Mouse (Mus musculus): ENCODE results near the gene Nrp2.

The Nrp2 gene

GRCm38 (mm10) chr1:62703158-62704116, at the start of gene Nrp2:
Nrp2 (plus strand) TSS chr1:62703285.
- CTCF ChIA-PET = no interaction called here

DNA sequence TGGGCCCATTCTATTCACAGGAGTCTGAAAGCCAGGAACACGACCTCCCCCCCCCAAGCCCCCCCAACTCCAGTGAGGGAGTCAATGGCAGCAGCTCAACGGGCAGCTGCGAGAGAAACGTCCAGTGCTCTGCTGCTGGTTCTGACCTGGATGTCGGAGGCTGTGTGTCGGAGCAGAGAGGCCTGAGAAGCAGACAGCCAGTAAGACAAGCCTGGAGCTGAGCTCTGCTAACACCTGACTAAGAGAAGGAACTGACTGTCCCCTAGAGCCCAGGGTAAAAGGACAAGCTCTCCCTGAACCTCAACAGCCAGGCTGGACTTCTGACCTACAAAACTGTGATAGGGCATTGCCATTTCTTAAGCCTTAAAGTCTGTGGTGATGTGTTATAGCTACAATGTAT, 48.6 kb upstream of the Nrp2 start:
- CTCF ChIA-PET = interaction anchor here (0.6 kb wide), 1 partner anchor 941 kb away, joined by 5 read pairs; no protein-coding TSS in a partner anchor

- CTCF ChIA-PET = no interaction called here
These were observed 38.0 kb upstream of the Nrp2 start for GRCm38 (mm10) chr1:62664960-62665645.

- CTCF ChIA-PET = no interaction called here
These were observed 37.0 kb upstream of the Nrp2 start for GRCm38 (mm10) chr1:62665771-62666730.

- CTCF ChIA-PET = no interaction called here
These were observed 36.3 kb upstream of the Nrp2 start for GRCm38 (mm10) chr1:62666780-62667179.

DNA sequence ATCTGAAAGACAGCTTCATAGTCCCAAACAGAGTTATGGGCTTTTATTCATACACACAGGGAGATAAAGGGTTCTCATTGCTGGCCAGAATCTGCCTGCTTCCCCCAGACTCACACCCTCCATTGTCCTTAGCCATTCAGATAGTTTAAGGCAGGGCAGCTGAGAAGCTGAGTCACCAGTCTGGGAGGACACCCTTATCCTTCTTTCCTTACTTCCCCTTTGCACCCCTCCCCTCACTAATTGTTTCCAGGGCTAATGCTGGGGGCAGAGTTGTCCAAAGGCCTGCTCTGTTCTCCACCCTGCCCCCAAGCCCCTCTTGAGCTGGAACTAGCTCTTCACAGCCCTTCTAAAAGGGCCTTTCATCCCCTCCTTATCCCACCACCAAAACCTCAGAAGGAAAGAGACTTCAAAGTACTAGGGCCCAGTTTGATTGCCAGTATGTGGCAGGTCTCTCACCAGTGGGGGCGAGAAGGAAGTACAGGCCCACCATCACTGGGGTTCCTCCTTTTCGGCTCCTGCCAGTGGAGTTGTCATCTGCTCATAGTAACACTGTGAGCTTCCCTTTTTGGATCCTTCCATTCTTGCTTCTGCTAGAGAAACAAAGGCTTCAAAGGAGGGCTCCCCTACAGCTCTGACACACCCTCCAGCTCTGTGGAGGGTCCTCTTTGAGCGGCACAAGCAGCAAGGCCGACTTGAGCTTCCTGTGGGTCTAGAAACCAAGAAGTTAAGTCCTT, 24.3 kb upstream of the Nrp2 start:
- CTCF ChIA-PET = no interaction called here

DNA sequence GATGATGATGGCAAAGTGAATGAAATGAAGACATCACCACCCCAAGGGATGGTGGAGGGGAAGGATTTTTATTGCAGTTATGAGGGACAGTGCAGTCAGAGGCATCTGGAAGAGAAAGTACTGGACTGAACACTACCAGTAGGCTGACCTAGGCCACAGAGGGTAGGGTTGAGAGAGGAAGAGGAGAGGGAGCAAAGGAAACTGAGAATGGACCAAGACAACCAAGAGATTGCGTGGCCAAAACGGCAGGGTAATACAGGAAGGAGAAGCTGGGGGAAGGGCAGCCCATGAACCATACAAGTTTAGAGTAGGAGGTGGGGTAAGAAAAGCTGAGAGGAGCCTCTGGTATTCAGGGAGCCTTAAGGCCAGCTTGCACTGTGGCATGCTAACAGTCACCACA, 23.6 kb upstream of the Nrp2 start:
- CTCF ChIA-PET = no interaction called here

- CTCF ChIA-PET = no interaction called here
These were observed 20.4 kb upstream of the Nrp2 start for GRCm38 (mm10) chr1:62682456-62683385.

- CTCF ChIA-PET = no interaction called here
These were observed 19.6 kb upstream of the Nrp2 start for GRCm38 (mm10) chr1:62683498-62683897.

GRCm38 (mm10) chr1:62687511-62687910, 15.6 kb upstream of the Nrp2 start:
- CTCF ChIA-PET = interaction anchor here (0.6 kb wide), 1 partner anchor 9 kb away, joined by 3 read pairs; no protein-coding TSS in a partner anchor

DNA sequence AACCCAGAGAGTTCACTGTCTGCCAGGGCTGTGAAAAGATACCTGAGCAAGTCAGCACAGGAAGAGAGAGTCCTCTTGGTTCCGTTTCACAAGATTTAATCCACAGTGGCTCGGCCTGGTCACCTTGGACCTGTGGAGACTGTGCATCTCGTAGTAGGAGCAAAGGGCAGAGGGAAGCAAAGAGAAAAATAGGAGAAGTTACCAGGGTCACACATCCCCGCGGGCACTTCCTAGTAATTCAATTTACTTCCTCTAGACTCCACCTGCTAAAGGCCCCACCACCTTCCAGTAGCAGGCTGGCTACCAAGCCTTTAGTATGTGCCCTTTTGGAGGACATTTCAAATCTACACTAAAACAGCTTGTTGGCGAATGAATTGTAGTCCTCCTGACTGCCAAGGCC, 11.9 kb upstream of the Nrp2 start:
- CTCF ChIA-PET = no interaction called here

- CTCF ChIA-PET = interaction anchor here (0.6 kb wide), 1 partner anchor 9 kb away, joined by 3 read pairs; no protein-coding TSS in a partner anchor
These were observed 6.6 kb upstream of the Nrp2 start for GRCm38 (mm10) chr1:62696312-62696982.

DNA sequence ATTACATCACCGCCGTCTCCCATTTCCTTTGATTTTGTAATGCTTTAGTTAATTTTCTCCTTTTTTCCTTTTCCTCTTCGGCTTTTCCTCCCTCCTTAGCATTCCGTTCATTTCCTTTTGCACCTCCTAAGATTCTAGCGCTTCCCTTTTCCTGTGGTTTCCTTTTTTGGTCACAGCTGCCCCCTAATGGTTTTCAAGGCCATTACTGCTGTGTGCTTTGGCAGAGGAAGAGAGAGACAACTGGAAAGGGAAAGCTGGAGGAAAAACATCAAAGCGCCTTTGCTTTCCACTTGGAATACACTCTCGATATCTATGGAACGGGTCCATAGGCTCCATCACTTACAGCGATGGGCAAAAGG, 6.1 kb upstream of the Nrp2 start:
- CTCF ChIA-PET = no interaction called here

DNA sequence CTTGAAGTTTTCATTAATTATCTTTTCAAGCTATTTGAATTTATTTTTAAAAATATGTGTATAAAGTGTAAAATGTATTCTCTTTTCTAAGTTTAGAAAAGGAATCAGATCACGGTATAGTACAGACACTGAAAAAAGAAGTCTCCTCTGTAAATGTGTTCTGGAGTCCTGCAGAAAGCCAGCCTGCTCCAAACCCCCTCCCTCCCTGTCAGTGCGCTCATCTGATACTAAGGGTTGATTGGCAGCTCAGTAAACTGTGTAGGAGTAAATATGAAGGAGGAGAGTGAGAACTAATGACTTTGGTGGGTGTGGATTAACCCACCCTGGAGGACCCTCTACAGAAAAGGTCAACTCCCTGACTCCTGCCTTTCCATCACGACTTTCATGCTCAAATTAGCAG, 5.7 kb upstream of the Nrp2 start:
- CTCF ChIA-PET = no interaction called here

DNA sequence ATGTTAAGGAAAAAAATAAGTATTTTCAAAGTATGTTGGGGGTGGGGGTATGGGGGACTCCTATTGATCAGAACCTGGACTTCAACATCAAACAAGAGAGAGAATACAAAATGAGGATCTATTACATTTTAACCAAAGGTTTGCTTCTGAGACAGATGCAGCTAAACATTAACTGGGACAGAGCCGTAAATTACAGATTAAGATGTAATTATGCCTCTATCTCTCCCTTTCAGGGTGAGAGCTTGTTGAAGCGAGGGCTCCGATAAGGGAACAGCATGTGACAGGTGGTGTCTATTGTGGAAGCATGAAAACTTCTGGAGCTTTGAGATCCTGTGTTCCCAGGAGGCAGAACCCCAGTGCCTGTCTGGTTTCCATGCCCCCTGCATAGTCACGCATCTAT, 3.3 kb upstream of the Nrp2 start:
- CTCF ChIA-PET = no interaction called here

GRCm38 (mm10) chr1:62701065-62701921, 1.8 kb upstream of the Nrp2 start:
- CTCF ChIA-PET = no interaction called here

- CTCF ChIA-PET = no interaction called here
These were observed 342 bp upstream of the Nrp2 start for GRCm38 (mm10) chr1:62702743-62703142.

- CTCF ChIA-PET = no interaction called here
These were observed 1.2 kb downstream of the Nrp2 start for GRCm38 (mm10) chr1:62704117-62704888.
